8 mouse cellular contexts compared by ENCODE assay signal in the genomic region with DNA sequence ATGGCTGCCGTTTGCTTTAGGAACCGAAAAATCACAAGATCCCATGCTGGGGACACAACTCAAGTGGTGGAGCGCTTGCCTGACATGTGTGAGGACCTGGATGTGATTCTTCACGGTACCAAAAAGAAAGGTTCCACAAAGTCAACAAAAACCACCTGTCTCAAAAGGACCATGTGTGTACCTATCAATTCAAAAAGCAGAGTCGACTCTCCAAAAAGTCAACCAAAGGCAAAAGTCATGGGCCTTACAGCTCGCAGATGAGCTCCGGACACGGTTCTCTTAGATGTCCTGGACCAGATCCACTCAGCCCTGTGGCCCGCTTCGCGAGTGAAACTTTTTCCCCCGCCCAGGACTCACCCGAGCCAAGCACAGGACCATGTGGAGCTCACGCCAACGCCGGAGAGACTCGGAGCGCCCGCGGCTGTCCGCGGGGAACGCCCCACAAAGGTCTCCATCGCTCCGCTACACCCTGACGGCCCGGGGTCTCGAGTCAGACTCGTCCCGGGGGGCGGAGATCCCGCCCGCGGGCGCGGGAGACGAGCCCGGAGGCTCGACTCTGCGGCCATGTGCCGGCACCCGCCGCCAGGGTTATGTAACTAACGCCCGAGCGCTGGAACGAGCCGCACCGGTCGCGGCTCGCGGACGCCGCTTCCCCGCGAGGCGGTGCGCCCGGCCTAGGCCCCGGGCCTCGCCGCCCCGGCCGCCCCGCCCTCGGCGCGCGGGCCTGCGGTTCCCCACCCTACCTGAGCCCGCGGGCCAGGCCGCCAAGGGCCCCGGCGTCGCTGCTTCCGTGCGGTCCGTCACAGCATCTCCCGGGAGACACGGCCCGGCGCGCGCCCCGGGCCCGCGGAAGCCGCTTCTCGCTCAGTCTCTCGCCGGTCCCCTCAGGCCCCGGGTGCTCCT. TPM values are rescaled to one million over a fixed set of nuclear protein-coding genes. Genes with fewer than 3 reads are reported as not detected.
DNase-seq lines count a peak whose midpoint lies in the region; ATAC-seq and TF ChIP-seq lines count a peak whose summit lies in the region.

A gene (plus strand): TSS at position 767 of the 903 bp plus-strand sequence.

- no peak for TF ChIP-seq POLR2A in spleen, adult 2 months (IDR thresholded peaks at IDR 0.05; ENCODE audit: low read depth, low read length)

- H3K9me3 ChIP-seq in intestine, embryonic 14.5 days (ENCODE audit: control insufficient read depth, low read length), result no peaks in the 10 kb centered on the region

- H3K4me2 ChIP-seq in intestine, embryonic 14.5 days (ENCODE audit: low read length), result peak within 1 kb of the TSS; percentile 89

- no peak for TF ChIP-seq CTCF in spleen, adult 2 months (IDR thresholded peaks at IDR 0.05; ENCODE audit: extremely low read depth, insufficient read depth, insufficient read length, insufficient replicate concordance)

- peak within 1 kb of the TSS; percentile 81 for H3K4me3 ChIP-seq in intestine, embryonic 14.5 days (ENCODE audit: low read depth, low read length)
- peak within 1 kb of the TSS; percentile 97 for H3K4me3 ChIP-seq in spleen, adult 2 months (ENCODE audit: extremely low read depth, insufficient read depth, insufficient read length)

- ATAC-seq in intestine, embryonic 14.5 days (replicated peaks; ENCODE audit: low FRiP score, low TSS enrichment, low read depth), result peak; percentile 81
- peak; percentile 5; the same call in 1 of the 2 replicates for ATAC-seq in megakaryocyte progenitor cell, adult 5-6 weeks (replicated peaks; ENCODE audit: poor library complexity)

- peaks cover 13% of the 10 kb centered on the region for H3K4me1 ChIP-seq in intestine, embryonic 14.5 days (replicated peaks; ENCODE audit: control insufficient read depth, insufficient read depth, low read length)
- peaks cover 9% of the 10 kb centered on the region for H3K4me1 ChIP-seq in spleen, adult 2 months (ENCODE audit: control insufficient read depth, insufficient read depth, insufficient read length)

- H3K27ac ChIP-seq in intestine, embryonic 14.5 days (ENCODE audit: low read depth), result peak within 1 kb of the TSS; percentile 99
- H3K27ac ChIP-seq in spleen, adult 2 months (ENCODE audit: insufficient read depth, low read length), result peak within 1 kb of the TSS; percentile 99

- H3K27me3 ChIP-seq in intestine, embryonic 14.5 days (replicated peaks; ENCODE audit: control insufficient read depth, insufficient read depth, low read length), result no peaks in the 10 kb centered on the region
- no peaks in the 10 kb centered on the region for H3K27me3 ChIP-seq in spleen, adult 2 months (ENCODE audit: control insufficient read depth, insufficient read depth, low read length)

- WGBS in intestine, embryonic 14.5 days, result under 1% methylated on average over 94 of the region's 94 CpGs
- WGBS in spleen, adult 2 months, result under 1% methylated on average over 94 of the region's 94 CpGs

- peaks cover 12% of the 10 kb centered on the region for H3K36me3 ChIP-seq in intestine, embryonic 14.5 days (ENCODE audit: control insufficient read depth, insufficient read depth, low read length)
- H3K36me3 ChIP-seq in spleen, adult 2 months (ENCODE audit: control insufficient read depth, insufficient read depth, low read length), result peaks cover 2% of the 10 kb centered on the region

- peak; percentile 60 for DNase-seq in right cerebral cortex, adult 18-20 months
- DNase-seq in right cerebral cortex, postnatal 4 days, result no peak
- DNase-seq in embryo, embryonic 11.5 days (ENCODE audit: low read depth, low spot score), result peak; percentile 14
- DNase-seq in gastrocnemius, postnatal 14 days, result peak; percentile 73
- DNase-seq in intestine, embryonic 14.5 days (ENCODE audit: low spot score), result peak; percentile 83
- peak; percentile 54 to 62 for DNase-seq in left cerebral cortex, postnatal 25 days (ENCODE audit: low spot score in 2 of 2)
- peak in 1 of 2 experiments; percentile 14 for DNase-seq in spleen, adult 2 months (ENCODE audit: low read depth in 1 of 2, low spot score in 2 of 2)

- H3K9ac ChIP-seq in intestine, embryonic 14.5 days (ENCODE audit: low read length), result peak within 1 kb of the TSS; percentile 94

- intact Hi-C loops in gastrocnemius, postnatal 14 days (cut with DNase I; ENCODE audit: low total_unique reads), result no loop called here
- intact Hi-C loops in left cerebral cortex, postnatal 25 days (cut with DNase I), result loop anchor here (5.0 kb wide), 1 partner anchor 256 kb away; a partner anchor contains a TSS

RNA-seq across cellular contexts. Expression of the gene that starts here (rescaled TPM):
- not detected for total RNA-seq in gastrocnemius, postnatal 14 days (2021)
- polyA plus RNA-seq in intestine, embryonic 14.5 days (2014; fragmentation: Nextera tagmentation; extraction: Ambion mirVana), result 0.17 and 0.28 TPM in 2 replicates
- total RNA-seq in left cerebral cortex, postnatal 25 days (2021), result not detected
- 0.29 TPM in 1 of 2 replicates, not detected in the other for total RNA-seq in megakaryocyte progenitor cell, adult 5-6 weeks (2015)
- 0.88 TPM in 1 of 2 replicates, not detected in the other for total RNA-seq in megakaryocyte progenitor cell, adult 5-6 weeks (2017)
- not detected in 2 replicates for polyA plus RNA-seq in spleen, adult 2 months (2012; rRNA removed)

Comparison
In these comparisons a context has a peak if more than half of its experiments do, and no peak if none do; other contexts are left out.
1. Peak in DNase-seq in gastrocnemius, postnatal 14 days; RNA of the gene not detected or under 1 TPM.
2. Peak in DNase-seq, ATAC-seq, H3K4me3 ChIP-seq, H3K27ac ChIP-seq, H3K9ac ChIP-seq and H3K4me2 ChIP-seq in intestine, embryonic 14.5 days; RNA of the gene not detected or under 1 TPM.
3. Peak in DNase-seq in left cerebral cortex, postnatal 25 days; RNA of the gene not detected or under 1 TPM.
4. Peak in ATAC-seq in megakaryocyte progenitor cell, adult 5-6 weeks; RNA of the gene not detected or under 1 TPM.